Mouse (Mus musculus) CH12.LX (cell line): ENCODE measurements at regions not wholly inside any gene's neighbourhood (a gene's known extent, or its start where the extent isn't known, plus 50 kb on each side); places are given as distances from the start of the nearest gene placed in this dataset.

Experiments used
- DNase-seq: peaks from one replicate; pipeline ENCODE4 v3.0.0-alpha.2; 2013; ENCODE audit errors: extremely low read depth
- H3K27ac ChIP-seq: 2 replicates; pipeline ENCODE4 v1.5.1; 2012; ENCODE audit warnings: low read depth, mild to moderate bottlenecking, control low read depth, moderate library complexity; ENCODE audit not compliant: insufficient read depth
- H3K27me3 ChIP-seq: replicated peaks from 2 replicates; pipeline ENCODE3; 2012; ENCODE audit warnings: inconsistent platforms
- H3K36me3 ChIP-seq, 2 experiments: replicated peaks in 1 of 2; 2 replicates each; pipeline versions ENCODE3 to v1.6.1; 2012; ENCODE audit warnings: inconsistent platforms in 1 of 2, low read length in 1 of 2, mild to moderate bottlenecking in 1 of 2, mixed read lengths in 1 of 2, moderate library complexity in 1 of 2; ENCODE audit not compliant: control insufficient read depth in 1 of 2, insufficient read depth in 1 of 2
- H3K4me1 ChIP-seq, 2 experiments: 2 replicates each; pipeline ENCODE4 v1.6.1; 2012; ENCODE audit warnings: inconsistent platforms in 1 of 2, moderate library complexity in 1 of 2; ENCODE audit not compliant: insufficient read depth in 2 of 2, control insufficient read depth in 1 of 2
- H3K4me2 ChIP-seq: 2 replicates; pipeline ENCODE4 v1.6.1; 2012; ENCODE audit warnings: low read depth, mild to moderate bottlenecking, control low read depth; ENCODE audit not compliant: poor library complexity, insufficient read depth, severe bottlenecking
- H3K4me3 ChIP-seq, 3 experiments: fragments of 150-350 bp in 1 of 3; sonication (generic) in 1 of 3; replicated peaks in 1 of 3; 2 replicates each; pipeline versions ENCODE3 to v1.5.1; 2011 to 2012; ENCODE audit warnings: low read depth in 2 of 3, low read length in 2 of 3, mild to moderate bottlenecking in 2 of 3, moderate library complexity in 2 of 3, control low read depth in 1 of 3, improper control_type of control experiment in 1 of 3, inconsistent platforms in 1 of 3, mixed read lengths in 1 of 3; ENCODE audit not compliant: poor library complexity in 1 of 3
- H3K79me2 ChIP-seq: replicated peaks from 2 replicates; pipeline ENCODE4 v1.6.1; 2012; ENCODE audit warnings: mild to moderate bottlenecking, moderate library complexity; ENCODE audit not compliant: control insufficient read depth, poor library complexity, insufficient read depth, severe bottlenecking; ENCODE audit errors: extremely low read depth
- H3K9ac ChIP-seq: 2 replicates; pipeline ENCODE4 v1.6.1; 2012; ENCODE audit warnings: low read depth, mild to moderate bottlenecking, control low read depth, moderate library complexity; ENCODE audit not compliant: insufficient read depth
- H3K9me3 ChIP-seq: replicated peaks from 2 replicates; pipeline ENCODE3; 2012; ENCODE audit warnings: low read length, inconsistent platforms, mixed read lengths
- CHD2 ChIP-seq: IDR thresholded peaks from 2 replicates; pipeline ENCODE4 v1.6.1; 2011; ENCODE audit warnings: low read length, improper control_type of control experiment
- CTCF ChIP-seq, 2 experiments: IDR thresholded peaks in 1 of 2; conservative IDR thresholded peaks in 1 of 2; 2 replicates each; pipeline ENCODE4 v1.5.1; 2011 to 2012; ENCODE audit warnings: low read depth in 2 of 2, low read length in 2 of 2, improper control_type of control experiment in 1 of 2, inconsistent platforms in 1 of 2, mild to moderate bottlenecking in 1 of 2, moderate library complexity in 1 of 2
- EP300 ChIP-seq: IDR thresholded peaks from 2 replicates; pipeline ENCODE4 v1.6.1; 2011; ENCODE audit warnings: low read length, improper control_type of control experiment
- ETS1 ChIP-seq: conservative IDR thresholded peaks from 2 replicates; pipeline ENCODE4 v1.6.1; 2012; ENCODE audit warnings: low read depth, mild to moderate bottlenecking, inconsistent platforms, low read length, improper control_type of control experiment, moderate library complexity
- GABPA ChIP-seq: IDR thresholded peaks from 2 replicates; pipeline ENCODE4 v1.6.1; 2012; ENCODE audit warnings: low read depth, low read length, improper control_type of control experiment, inconsistent platforms; ENCODE audit not compliant: insufficient replicate concordance
- HCFC1 ChIP-seq: IDR thresholded peaks from 2 replicates; pipeline ENCODE4 v1.6.1; 2012; ENCODE audit warnings: low read depth, mild to moderate bottlenecking, inconsistent platforms, low read length, improper control_type of control experiment
- IRF4 ChIP-seq: IDR thresholded peaks from 2 replicates; pipeline ENCODE4 v1.6.1; 2014; ENCODE audit warnings: low read depth, mild to moderate bottlenecking, inconsistent platforms, low read length, improper control_type of control experiment
- KAT2A ChIP-seq: IDR thresholded peaks from 2 replicates; pipeline ENCODE4 v1.6.1; 2012; ENCODE audit warnings: low read length, improper control_type of control experiment, inconsistent platforms; ENCODE audit not compliant: insufficient replicate concordance
- MAFK ChIP-seq: IDR thresholded peaks from 2 replicates; pipeline ENCODE4 v1.6.1; 2011; ENCODE audit warnings: low read length, improper control_type of control experiment; ENCODE audit not compliant: insufficient replicate concordance
- MAX ChIP-seq: IDR thresholded peaks from 2 replicates; pipeline ENCODE4 v1.6.1; 2011; ENCODE audit warnings: low read length, improper control_type of control experiment
- MAZ ChIP-seq: IDR thresholded peaks from 2 replicates; pipeline ENCODE4 v1.6.1; 2012; ENCODE audit warnings: low read depth, mild to moderate bottlenecking, inconsistent platforms, low read length, improper control_type of control experiment, moderate library complexity
- MEF2A ChIP-seq: IDR thresholded peaks from 2 replicates; pipeline ENCODE4 v1.6.1; 2014; ENCODE audit warnings: low read depth, mild to moderate bottlenecking, inconsistent platforms, low read length, improper control_type of control experiment, borderline replicate concordance
- MYC ChIP-seq: IDR thresholded peaks from 2 replicates; pipeline ENCODE4 v1.6.1; 2011; ENCODE audit warnings: low read depth, mild to moderate bottlenecking, improper control_type of control experiment, low read length
- NRF1 ChIP-seq: IDR thresholded peaks from 2 replicates; pipeline ENCODE4 v1.6.1; 2014; ENCODE audit warnings: low read depth, mild to moderate bottlenecking, inconsistent platforms, low read length, improper control_type of control experiment, moderate library complexity
- POLR2A ChIP-seq: IDR thresholded peaks from 2 replicates; pipeline ENCODE4 v1.6.1; 2011; ENCODE audit warnings: low read depth, mild to moderate bottlenecking, improper control_type of control experiment, low read length
- POLR2AphosphoS2 ChIP-seq: IDR thresholded peaks from 2 replicates; pipeline ENCODE4 v1.6.1; 2011; ENCODE audit warnings: low read depth, low read length, improper control_type of control experiment
- RAD21 ChIP-seq: IDR thresholded peaks from 2 replicates; pipeline ENCODE4 v1.6.1; 2011; ENCODE audit warnings: low read depth, mild to moderate bottlenecking, low read length, improper control_type of control experiment, moderate library complexity
- SIN3A ChIP-seq: IDR thresholded peaks from 2 replicates; pipeline ENCODE4 v1.6.1; 2012; ENCODE audit warnings: low read length, improper control_type of control experiment, inconsistent platforms
- TCF12 ChIP-seq: IDR thresholded peaks from 2 replicates; pipeline ENCODE4 v1.6.1; 2014; ENCODE audit warnings: low read depth, mild to moderate bottlenecking, inconsistent platforms, low read length, improper control_type of control experiment
- USF2 ChIP-seq: conservative IDR thresholded peaks from 2 replicates; pipeline ENCODE4 v1.6.1; 2011; ENCODE audit warnings: low read depth, low read length, improper control_type of control experiment
- ZC3H11A ChIP-seq: IDR thresholded peaks from 2 replicates; pipeline ENCODE4 v1.6.1; 2012; ENCODE audit warnings: low read depth, mild to moderate bottlenecking, inconsistent platforms, low read length, improper control_type of control experiment
- ZMIZ1 ChIP-seq: IDR thresholded peaks from 2 replicates; pipeline ENCODE4 v1.6.1; 2012; ENCODE audit warnings: low read depth, mild to moderate bottlenecking, inconsistent platforms, low read length, improper control_type of control experiment
- dilution Hi-C: fragments of 300-500 bp; cut with MboI; formaldehyde crosslinking; loops from 2 replicates; pipeline ENCODE4 v1.14.3; 2020; ENCODE audit warnings: low sequenced_read_pairs; ENCODE audit not compliant: extremely low pct_unique_long_range_greater_than_20kb, extremely low pct_ligation_motif_present
- in situ Hi-C: fragments of 300-500 bp; cut with MboI; formaldehyde crosslinking; loops from 3 replicates; pipeline ENCODE4 v1.14.3; 2019; ENCODE audit warnings: low sequenced_read_pairs, low pct_ligation_motif_present, low pct_unique_long_range_greater_than_20kb, mixed read lengths

DNA sequence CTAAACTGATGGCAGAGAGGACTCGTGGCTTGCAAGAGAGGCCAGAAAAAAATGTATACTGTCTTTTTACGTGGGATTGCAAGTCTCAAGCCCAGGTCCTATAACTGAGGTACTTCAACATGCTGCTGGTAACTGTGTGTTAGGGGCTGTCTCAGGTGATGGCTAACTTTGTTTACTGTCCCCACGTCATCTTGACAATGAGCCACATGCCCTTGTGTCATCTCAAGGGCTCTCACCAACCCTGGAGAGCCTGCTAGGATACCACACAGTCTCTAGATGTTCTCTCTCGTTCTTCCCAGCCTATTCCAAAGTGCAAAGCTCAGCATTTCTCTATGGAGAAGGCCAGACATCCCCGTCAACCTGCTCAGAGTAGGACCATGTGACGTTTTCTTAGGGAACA is 340.6 kb upstream of the Tbx3 start:
- Histone ChIP-seq H3K36me3 (no peaks in the 10 kb centered on the region), H3K79me2 (no peaks in the 10 kb centered on the region), H3K4me1 (no peaks in the 10 kb centered on the region), H3K9ac (no peak overlapping the region), H3K27ac (no peak overlapping the region), H3K9me3 (peaks cover 87% of the 10 kb centered on the region)
- no peak for DNase-seq
- dilution Hi-C loops, result no loop called here
- TF ChIP-seq USF2 (no peak), HCFC1 (no peak), SIN3A (no peak), ZC3H11A (no peak), TCF12 (no peak), MAX (no peak), MAZ (no peak), EP300 (no peak), RAD21 (no peak), NRF1 (no peak), POLR2A (no peak), KAT2A (no peak), MEF2A (no peak)
- TF ChIP-seq, all 38 proteins: peak for 0
- in situ Hi-C loops, result no loop called here
- no peak overlapping the region for H3K4me3 ChIP-seq
- no peak overlapping the region for H3K4me2 ChIP-seq
- H3K27me3 ChIP-seq, result no peaks in the 10 kb centered on the region

DNA sequence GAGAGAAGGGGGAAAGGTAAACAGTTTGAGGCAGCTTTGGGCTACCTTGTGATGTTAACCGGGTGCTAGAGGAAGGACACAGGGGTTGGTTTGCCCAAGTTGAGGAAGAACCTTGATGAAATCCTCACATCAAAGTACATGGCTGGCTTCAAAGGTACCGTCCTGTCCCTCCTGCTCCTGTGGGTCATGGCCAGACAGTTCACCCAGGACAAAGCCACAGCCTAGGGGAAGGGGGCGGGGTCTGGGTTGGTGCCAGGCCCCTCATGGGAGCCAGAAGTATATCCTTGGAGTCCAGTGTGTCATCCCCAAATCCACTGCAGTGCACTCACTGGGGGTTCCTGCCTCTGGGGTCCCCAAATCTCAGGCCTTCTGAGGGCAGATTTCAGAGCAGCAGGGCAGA is 339.0 kb upstream of the Tbx3 start:
- TF ChIP-seq ZMIZ1 (no peak), HCFC1 (no peak), CTCF (conservative IDR thresholded peaks at IDR 0.05 in 1 of 2, IDR thresholded peaks at IDR 0.05 in 1 of 2; ENCODE audit: low read depth in 2 of 2, low read length in 2 of 2) (no peak), SIN3A (no peak), ETS1 (no peak), IRF4 (no peak), MAFK (no peak), POLR2AphosphoS2 (no peak), KAT2A (no peak), MEF2A (no peak), GABPA (no peak), MYC (no peak), USF2 (no peak), CHD2 (no peak)
- no peak for DNase-seq
- dilution Hi-C loops (no loop called here), in situ Hi-C loops (no loop called here)
- Histone ChIP-seq H3K9ac (no peak overlapping the region), H3K4me1 (no peaks in the 10 kb centered on the region), H3K36me3 (no peaks in the 10 kb centered on the region), H3K27me3 (no peaks in the 10 kb centered on the region), H3K79me2 (no peaks in the 10 kb centered on the region), H3K4me3 (no peak overlapping the region), H3K9me3 (peaks cover 87% of the 10 kb centered on the region), H3K4me2 (no peak overlapping the region), H3K27ac (no peak overlapping the region)
